Mouse (Mus musculus) erythroid progenitor cell, adult 5-6 weeks (primary cell): ENCODE data around the gene Jmjd4. TPM values are rescaled to one million over a fixed set of nuclear protein-coding genes. Genes with fewer than 3 reads are reported as not detected.

Experiments
- ATAC-seq: replicated peaks from 2 replicates; pipeline ENCODE4 v1.8.0; 2016; ENCODE audit warnings: moderate number of reproducible peaks, mild to moderate bottlenecking, moderate TSS enrichment, inconsistent platforms; ENCODE audit not compliant: poor library complexity, low FRiP score, severe bottlenecking
- total RNA-seq, 2 experiments: library from RNA; stranded (forward) in 1 of 2; stranded (reverse) in 1 of 2; fragments of 150-400 nt in 1 of 2; fragments of 186-747, 209-891 nt in 1 of 2; gene quantifications; 2 replicates each; pipeline versions ENCODE4 v1.2.3 to v1.2.4; 2015 to 2017; ENCODE audit warnings: low replicate concordance in 2 of 2

Jmjd4 gene
- total RNA-seq (2015; ENCODE audit: low replicate concordance) (2.5 and 3.4 TPM in 2 replicates), total RNA-seq (2017; ENCODE audit: low replicate concordance) (2.3 and 3.2 TPM in 2 replicates)

DNA sequence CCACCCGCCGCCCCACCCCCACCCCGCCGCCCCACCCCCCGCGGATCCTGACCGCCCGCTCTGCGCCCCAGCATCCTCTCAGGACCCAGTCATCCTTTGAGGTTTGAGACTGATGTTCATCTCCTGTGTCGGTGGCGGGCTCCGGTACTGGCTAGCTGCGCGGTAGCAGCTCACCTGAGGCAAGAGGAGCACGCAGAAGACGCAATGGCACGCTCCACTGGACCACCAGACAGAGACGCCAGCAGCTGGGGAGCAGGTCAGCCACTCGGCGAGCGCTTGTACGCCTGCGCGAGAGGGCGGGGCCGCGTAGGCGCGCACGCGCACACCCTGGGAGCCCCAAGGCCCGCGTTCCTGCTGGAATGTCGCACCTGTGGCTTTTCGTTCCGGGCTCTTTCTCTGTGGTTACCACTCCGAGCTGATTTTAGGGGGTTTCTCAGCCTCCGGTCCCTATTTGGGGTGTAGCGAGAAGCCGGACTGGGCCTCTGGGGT is at the start of gene Jmjd4:
TSS of gene Jmjd4 (plus strand) at position 305 of the 489 bp plus-strand sequence.
- peak; percentile 97 for ATAC-seq

GRCm38 (mm10) chr11:59400876-59401275 is 49.0 kb upstream of the Jmjd4 start:
- ATAC-seq, result no peak

- ATAC-seq, result no peak
Observed at GRCm38 (mm10) chr11:59405761-59406160, 44.1 kb upstream of the Jmjd4 start.

GRCm38 (mm10) chr11:59410851-59411250 is 39.0 kb upstream of the Jmjd4 start:
- ATAC-seq, result no peak

GRCm38 (mm10) chr11:59412058-59412457 is 37.8 kb upstream of the Jmjd4 start:
- no peak for ATAC-seq

DNA sequence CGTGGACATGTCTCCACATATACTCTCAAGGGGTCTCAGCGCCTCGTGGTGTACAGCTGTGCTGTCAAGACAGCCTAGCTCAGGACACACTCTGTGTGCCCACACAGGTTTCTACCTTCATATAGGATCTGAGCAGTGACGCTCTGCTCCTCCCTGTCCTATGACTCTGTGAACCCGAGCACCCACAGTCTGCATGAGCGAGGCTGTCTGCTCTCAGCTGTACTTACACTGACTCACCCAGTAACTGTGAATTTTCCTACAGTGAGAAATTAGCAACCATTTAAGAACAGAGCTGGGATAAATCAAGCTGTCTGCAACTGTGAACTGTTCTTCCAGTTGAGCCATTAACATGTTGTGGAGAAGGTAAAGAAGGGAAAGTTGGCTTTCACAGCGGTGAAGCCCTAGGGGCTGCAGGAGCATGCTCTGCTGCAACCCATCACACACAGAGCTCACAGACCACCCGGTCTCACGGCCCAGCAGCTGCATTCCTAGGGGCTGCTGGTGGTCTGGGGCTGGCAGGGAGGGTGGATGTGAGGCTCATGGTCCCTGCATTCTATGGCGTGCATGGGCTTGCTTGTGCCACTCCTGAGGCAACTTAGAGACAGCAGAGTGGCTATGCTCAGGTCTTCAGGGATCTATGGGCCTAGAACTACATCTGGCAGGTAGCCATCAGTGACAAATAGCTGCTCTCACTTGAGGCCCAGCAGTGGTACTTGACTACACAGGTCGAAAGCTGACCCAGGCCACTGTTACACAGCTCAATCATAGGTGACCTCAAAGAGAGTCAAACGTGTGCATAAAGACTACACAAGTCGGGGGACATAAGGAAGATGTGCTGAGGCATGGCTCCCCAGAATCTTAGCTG is 36.6 kb upstream of the Jmjd4 start:
- ATAC-seq, result no peak

DNA sequence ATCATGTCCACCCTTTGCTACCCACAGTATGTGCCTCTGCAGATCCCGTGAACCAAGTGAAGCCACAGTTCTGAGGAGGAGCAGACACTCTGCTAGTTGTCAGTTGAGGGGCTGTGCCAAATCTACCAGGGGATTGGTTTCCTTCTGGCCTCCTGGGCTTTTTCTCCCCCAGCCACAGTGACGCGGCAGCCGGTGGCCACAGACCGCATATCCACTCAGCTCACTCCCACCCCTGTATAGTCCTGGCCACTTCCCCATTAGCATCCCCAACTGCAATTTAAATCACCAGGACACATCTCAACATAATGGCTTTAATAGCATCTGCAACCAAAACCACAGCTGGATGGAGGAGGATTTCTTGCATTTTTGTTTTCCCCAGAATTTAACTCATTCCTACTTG is 31.1 kb upstream of the Jmjd4 start:
- ATAC-seq, result no peak

- ATAC-seq, result no peak
Observed at GRCm38 (mm10) chr11:59421436-59421835, 28.4 kb upstream of the Jmjd4 start.

GRCm38 (mm10) chr11:59421967-59422366 is 27.9 kb upstream of the Jmjd4 start:
- no peak for ATAC-seq

- no peak for ATAC-seq
Observed at GRCm38 (mm10) chr11:59423010-59423588, 26.7 kb upstream of the Jmjd4 start.

DNA sequence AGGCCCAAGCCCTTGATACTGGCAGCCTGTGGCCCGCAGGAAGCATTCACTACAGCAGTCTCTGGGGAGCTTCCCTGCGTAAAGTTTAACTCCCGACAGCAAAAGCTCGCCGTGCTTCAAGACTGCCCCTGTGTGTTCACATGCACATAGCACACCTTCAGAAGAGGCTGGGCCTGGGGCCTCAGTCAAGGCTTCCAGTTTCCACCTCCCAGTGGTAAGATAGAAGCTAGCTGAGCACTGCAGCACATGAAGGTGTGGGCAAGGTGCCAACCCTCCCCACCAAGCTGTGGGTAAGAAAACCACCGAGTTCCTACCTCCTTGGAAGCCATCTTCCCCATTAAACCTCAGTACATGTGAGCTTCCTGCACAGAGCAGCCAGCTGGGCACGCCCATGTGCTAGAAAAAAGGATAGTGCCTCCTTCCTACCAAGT is 24.2 kb upstream of the Jmjd4 start:
- ATAC-seq, result no peak

- ATAC-seq, result no peak
Observed at GRCm38 (mm10) chr11:59428057-59428660, 21.7 kb upstream of the Jmjd4 start.

GRCm38 (mm10) chr11:59429959-59430358 is 19.9 kb upstream of the Jmjd4 start:
- no peak for ATAC-seq

DNA sequence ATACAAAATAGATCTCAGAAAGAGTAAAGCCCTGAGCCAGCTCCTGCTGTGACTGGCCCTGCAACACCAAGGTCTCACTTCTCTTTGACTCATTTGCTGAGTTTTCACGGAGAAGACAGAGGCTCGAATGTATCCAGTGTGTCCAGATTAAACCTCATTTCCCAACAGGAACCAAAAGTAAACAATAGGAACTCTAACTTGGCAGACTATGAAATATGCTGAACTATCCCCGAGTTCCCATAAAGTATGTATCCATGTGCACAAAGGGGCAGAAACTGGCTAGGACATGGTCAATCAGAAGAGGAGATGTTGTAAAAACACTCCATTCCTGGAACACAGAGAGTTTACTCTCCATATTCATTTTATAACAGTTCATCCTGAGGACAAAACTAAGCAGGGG is 17.6 kb upstream of the Jmjd4 start:
- no peak for ATAC-seq

GRCm38 (mm10) chr11:59437954-59438353 is 11.9 kb upstream of the Jmjd4 start:
- no peak for ATAC-seq

DNA sequence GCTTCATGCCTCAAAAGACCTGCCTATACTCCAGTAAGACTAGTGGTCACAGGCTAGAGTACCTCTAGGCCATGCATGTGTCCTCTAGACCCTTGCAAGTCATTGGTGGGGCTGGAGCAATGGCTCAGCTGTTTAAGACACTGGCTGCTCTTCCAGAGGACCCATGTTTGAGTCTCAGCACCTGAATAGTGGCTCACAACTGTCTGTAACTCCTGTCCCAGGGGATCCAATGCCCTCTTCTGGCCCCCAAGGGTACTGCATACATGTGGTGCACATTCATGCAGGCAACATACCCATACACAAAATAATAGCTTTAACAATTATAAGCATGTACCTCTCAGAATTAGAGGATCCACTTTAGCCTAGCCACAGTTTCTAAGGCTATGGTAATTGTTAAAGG is 6.7 kb upstream of the Jmjd4 start:
- ATAC-seq, result no peak

- peak; percentile 68 for ATAC-seq
Observed at GRCm38 (mm10) chr11:59450230-59450771, 456 bp downstream of the Jmjd4 start.

DNA sequence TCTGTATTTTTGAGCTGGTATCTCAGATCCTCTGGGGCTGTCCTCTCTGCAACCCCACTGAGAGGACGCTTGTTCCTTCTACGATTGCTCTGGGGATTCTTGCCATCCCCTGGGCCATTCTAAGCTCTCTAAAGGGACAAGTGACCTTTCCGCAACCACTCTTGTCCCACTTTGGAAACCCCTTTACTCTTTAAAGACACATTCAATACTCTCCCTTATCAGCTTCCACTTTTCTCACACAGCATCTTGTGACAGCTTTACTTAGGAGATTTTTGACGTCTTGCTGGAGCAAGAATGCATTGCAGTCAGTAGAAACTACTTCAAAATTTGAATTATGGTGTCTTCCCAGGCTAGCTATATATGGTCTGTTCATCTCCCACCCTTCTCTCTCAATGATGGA is 1.2 kb downstream of the Jmjd4 start, which contains the start of gene Snap47:
TSS of gene Snap47 (minus strand) at position 101 of the 400 bp plus-strand sequence.
- ATAC-seq, result no peak

- ATAC-seq, result no peak
Observed at GRCm38 (mm10) chr11:59456346-59456745, 6.5 kb downstream of the Jmjd4 start.

DNA sequence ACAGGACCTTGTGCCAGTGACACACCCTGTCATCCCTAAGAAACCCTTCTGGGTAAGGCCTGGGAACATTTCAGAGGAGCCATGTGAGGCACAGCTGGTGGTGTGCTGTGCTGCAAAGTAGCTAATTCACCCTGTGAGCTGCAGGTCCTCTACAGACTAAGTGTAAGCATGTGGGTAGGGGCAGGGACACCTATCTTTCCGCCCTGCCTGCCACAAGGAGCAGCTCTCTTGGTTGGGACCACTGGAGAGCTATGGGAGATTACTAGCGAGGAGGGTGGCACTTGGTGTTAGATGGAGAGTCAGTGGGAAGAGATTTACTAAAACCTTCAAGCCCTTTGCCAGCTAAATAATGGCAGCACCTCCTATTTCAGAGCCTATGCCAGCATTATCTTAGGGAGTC is 7.0 kb downstream of the Jmjd4 start:
- ATAC-seq, result no peak
